Mouse (Mus musculus): ENCODE measurements around the gene Clec10a.

Clec10a gene

GRCm38 (mm10) chr11:70216103-70216502 lies 60.1 kb downstream of the Clec10a start:
- DNase-seq (ENCODE audit: low spot score in 2 of 2), result no peak

- no peak for DNase-seq (ENCODE audit: low spot score in 2 of 2)
Observed at GRCm38 (mm10) chr11:70218039-70218438, 62.0 kb downstream of the Clec10a start.

- no peak for DNase-seq (ENCODE audit: low spot score in 2 of 2)
Observed at GRCm38 (mm10) chr11:70218741-70219470, 62.9 kb downstream of the Clec10a start.

GRCm38 (mm10) chr11:70219873-70220272 lies 63.9 kb downstream of the Clec10a start:
- DNase-seq (ENCODE audit: low spot score in 2 of 2), result no peak

GRCm38 (mm10) chr11:70220323-70220722 lies 64.3 kb downstream of the Clec10a start:
- no peak for DNase-seq (ENCODE audit: low spot score in 2 of 2)

Measured in urinary bladder, adult 18-20 months (tissue).